Mouse (Mus musculus) C2C12 (cell line): Measurements from ENCODE around the gene Hdlbp. TPM values are rescaled to one million over a fixed set of nuclear protein-coding genes. Genes with fewer than 3 reads are reported as not detected.

ENCODE experiments used
- H3K27me3 ChIP-seq: one replicate; pipeline ENCODE4 v1.6.1; 2011; ENCODE audit not compliant: control insufficient read depth, insufficient read depth, insufficient read length
- H3K36me3 ChIP-seq: one replicate; pipeline ENCODE4 v1.6.1; 2011; ENCODE audit not compliant: control insufficient read depth, insufficient read depth
- H3K4me3 ChIP-seq: one replicate; pipeline ENCODE4 v1.5.1; 2011; ENCODE audit warnings: mild to moderate bottlenecking, control low read depth; ENCODE audit not compliant: poor library complexity, insufficient read depth, severe bottlenecking
- H3K79me2 ChIP-seq: one replicate; pipeline ENCODE4 v1.6.1; 2011; ENCODE audit not compliant: control insufficient read depth, insufficient read depth
- H3K79me3 ChIP-seq: one replicate; pipeline ENCODE4 v1.6.1; 2011; ENCODE audit warnings: low read depth, control low read depth
- H3ac ChIP-seq: one replicate; pipeline ENCODE3; 2011; ENCODE audit warnings: low read depth; ENCODE audit not compliant: control insufficient read depth, insufficient read length
- CEBPB ChIP-seq: IDR thresholded peaks from one replicate; pipeline ENCODE4 v1.6.1; 2011; ENCODE audit warnings: low read depth, mild to moderate bottlenecking, control low read depth, moderate library complexity
- CTCF ChIP-seq: IDR thresholded peaks from one replicate; pipeline ENCODE4 v1.5.1; 2011; ENCODE audit not compliant: control insufficient read depth, insufficient read depth, insufficient read length
- FOSL1 ChIP-seq: IDR thresholded peaks from one replicate; pipeline ENCODE4 v1.8.0; 2011; ENCODE audit warnings: mild to moderate bottlenecking, low read length; ENCODE audit not compliant: poor library complexity, insufficient read depth, severe bottlenecking
- MAX ChIP-seq: IDR thresholded peaks from one replicate; pipeline ENCODE4 v1.6.1; 2011; ENCODE audit warnings: mild to moderate bottlenecking, control low read depth
- MYOD1 ChIP-seq: IDR thresholded peaks from one replicate; pipeline ENCODE4 v1.6.1; 2011; ENCODE audit warnings: low read depth; ENCODE audit not compliant: control insufficient read depth, insufficient read length
- MYOG ChIP-seq: IDR thresholded peaks from one replicate; pipeline ENCODE4 v1.6.1; 2011; ENCODE audit not compliant: control insufficient read depth, insufficient read length; ENCODE audit errors: extremely low read depth
- USF1 ChIP-seq: IDR thresholded peaks from one replicate; pipeline ENCODE4 v1.6.1; 2011; ENCODE audit warnings: low read depth, mild to moderate bottlenecking, control low read depth, moderate library complexity
- polyA plus RNA-seq: library from polyadenylated mRNA; unstranded; fragments of >200 nt; fragmentation: generic; extraction: Trizol; gene quantifications from one replicate; pipeline ENCODE4 v1.2.1, GENCODE M21; 2012; ENCODE audit warnings: missing spikeins

Hdlbp gene
- polyA plus RNA-seq, 1 experiment, result 134 TPM

DNA sequence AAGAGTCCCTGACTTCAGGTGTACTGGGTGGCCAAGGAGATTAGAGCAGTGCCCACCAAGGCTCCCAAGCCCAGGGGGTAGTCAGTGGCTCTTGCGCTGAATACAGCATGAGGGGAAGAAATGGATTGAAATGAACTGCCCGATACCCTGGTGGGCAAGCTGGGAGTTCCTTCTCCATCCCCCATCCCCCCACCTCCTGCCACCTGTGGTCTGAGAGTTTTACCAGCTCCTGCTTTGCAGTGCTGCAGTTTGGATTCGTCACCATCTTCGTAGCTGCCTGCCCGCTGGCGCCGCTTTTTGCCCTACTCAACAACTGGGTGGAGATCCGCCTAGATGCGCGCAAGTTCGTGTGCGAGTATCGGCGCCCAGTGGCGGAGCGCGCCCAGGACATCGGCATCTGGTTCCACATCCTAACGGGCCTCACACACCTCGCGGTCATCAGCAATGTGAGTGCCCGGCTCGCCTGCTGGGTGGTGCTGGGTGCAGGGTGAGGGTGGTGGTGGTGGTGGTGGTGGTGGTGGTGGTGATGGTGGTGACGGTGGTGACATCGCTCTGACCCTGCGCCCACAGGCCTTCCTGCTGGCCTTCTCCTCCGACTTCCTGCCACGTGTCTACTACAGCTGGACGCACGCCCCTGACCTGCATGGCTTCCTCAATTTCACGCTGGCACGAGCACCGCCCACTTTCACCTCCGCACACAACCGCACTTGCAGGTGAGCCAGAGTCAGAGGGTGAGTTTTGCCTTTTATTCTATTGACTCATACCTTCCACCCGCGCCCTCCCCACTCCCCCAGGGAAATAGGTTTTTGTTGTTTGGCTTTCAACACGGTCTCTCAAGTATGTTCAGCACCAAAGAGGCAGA is 77.2 kb downstream of the Hdlbp start:
- Histone ChIP-seq H3K79me3 (no peaks in the 10 kb centered on the region), H3K36me3 (peaks cover 14% of the 10 kb centered on the region), H3K27me3 (peaks cover 18% of the 10 kb centered on the region), H3ac (no peak overlapping the region), H3K79me2 (no peaks in the 10 kb centered on the region), H3K4me3 (no peak overlapping the region)
- TF ChIP-seq USF1 (no peak), MYOG (no peak), CEBPB (no peak), CTCF (no peak), FOSL1 (no peak), MYOD1 (no peak), MAX (no peak)

- no peak overlapping the region for H3ac ChIP-seq
Measured at GRCm38 (mm10) chr1:93388906-93389305, 89.7 kb downstream of the Hdlbp start.

GRCm38 (mm10) chr1:93387198-93387597 is 91.4 kb downstream of the Hdlbp start:
- no peaks in the 10 kb centered on the region for H3K36me3 ChIP-seq
- peaks cover 20% of the 10 kb centered on the region for H3K27me3 ChIP-seq
- no peak overlapping the region for H3ac ChIP-seq
- TF ChIP-seq MYOG (no peak), FOSL1 (no peak), CEBPB (no peak), MYOD1 (no peak), CTCF (no peak), USF1 (no peak), MAX (no peak)
- no peak overlapping the region for H3K4me3 ChIP-seq
- H3K79me3 ChIP-seq, result no peaks in the 10 kb centered on the region
- no peaks in the 10 kb centered on the region for H3K79me2 ChIP-seq

More at GRCm38 (mm10) chr1:93388906-93389305, 89.7 kb downstream of the Hdlbp start:
- TF ChIP-seq FOSL1, result no peak
- TF ChIP-seq MAX, result no peak
- no peak for TF ChIP-seq CTCF
- TF ChIP-seq MYOG, result no peak
- TF ChIP-seq MYOD1, result no peak
- no peak for TF ChIP-seq USF1
- no peak for TF ChIP-seq CEBPB
- H3K4me3 ChIP-seq, result no peak overlapping the region
- no peaks in the 10 kb centered on the region for H3K79me2 ChIP-seq
- H3K36me3 ChIP-seq, result no peaks in the 10 kb centered on the region
- peaks cover 23% of the 10 kb centered on the region for H3K27me3 ChIP-seq
- H3K79me3 ChIP-seq, result no peaks in the 10 kb centered on the region

DNA sequence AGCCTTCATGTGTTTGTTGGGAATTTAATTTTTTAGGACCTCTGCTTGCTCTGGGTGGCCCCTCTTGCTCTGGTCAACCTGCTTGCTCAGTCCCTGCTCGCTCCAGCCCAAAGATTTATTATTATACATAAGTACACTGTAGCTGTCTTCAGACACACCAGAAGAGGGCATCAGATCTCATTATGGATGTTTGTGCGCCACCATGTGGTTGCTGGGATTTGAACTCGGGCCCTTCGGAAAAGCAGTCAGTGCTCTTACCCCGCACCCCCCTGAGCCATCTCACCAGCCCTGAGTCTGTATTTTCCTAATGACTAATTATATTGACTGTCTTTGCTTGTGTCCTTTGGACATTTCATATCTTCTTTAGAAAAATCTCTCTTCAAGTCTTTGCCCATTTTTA is 99.5 kb downstream of the Hdlbp start:
- Histone ChIP-seq H3K79me2 (no peaks in the 10 kb centered on the region), H3K4me3 (no peak overlapping the region), H3K79me3 (no peaks in the 10 kb centered on the region), H3K27me3 (peaks cover 11% of the 10 kb centered on the region), H3K36me3 (no peaks in the 10 kb centered on the region), H3ac (no peak overlapping the region)
- TF ChIP-seq CTCF (no peak), CEBPB (no peak), MAX (no peak), FOSL1 (no peak), MYOD1 (no peak), USF1 (no peak), MYOG (no peak)

DNA sequence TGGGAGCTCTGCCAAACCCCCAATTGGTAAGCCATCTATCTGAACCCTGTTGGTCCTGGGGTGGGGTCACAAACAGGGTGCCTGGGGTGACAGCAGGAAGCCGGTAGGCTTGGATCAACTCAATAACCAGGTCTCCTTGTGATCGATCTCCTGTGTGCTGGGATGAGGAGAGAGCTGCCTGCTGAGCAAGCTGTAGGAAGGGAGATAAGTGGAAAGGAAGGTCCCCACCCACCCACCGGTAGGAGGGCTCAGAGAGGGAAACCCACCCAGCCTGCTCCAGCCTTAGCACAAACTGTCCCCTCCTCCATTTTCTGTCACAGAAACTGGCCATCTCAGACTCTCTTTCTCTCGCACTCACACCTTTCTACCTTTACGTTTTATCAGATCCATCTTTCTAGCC is 101.3 kb downstream of the Hdlbp start:
- Histone ChIP-seq H3K4me3 (no peak overlapping the region), H3K27me3 (peaks cover 9% of the 10 kb centered on the region), H3K36me3 (no peaks in the 10 kb centered on the region), H3K79me3 (no peaks in the 10 kb centered on the region), H3ac (no peak overlapping the region), H3K79me2 (no peaks in the 10 kb centered on the region)
- TF ChIP-seq FOSL1 (no peak), USF1 (no peak), MYOD1 (no peak), CTCF (no peak), CEBPB (no peak), MAX (no peak), MYOG (no peak)

GRCm38 (mm10) chr1:93373665-93374064 is 105.0 kb downstream of the Hdlbp start, which contains the start of gene Ano7:
Gene Ano7 (plus strand): TSS chr1:93373930.
- TF ChIP-seq MAX (no peak), MYOD1 (no peak), FOSL1 (no peak), USF1 (no peak), CEBPB (no peak), MYOG (no peak), CTCF (no peak)
- Histone ChIP-seq H3K79me3 (no peaks in the 10 kb centered on the region), H3K4me3 (no peak within 1 kb of the TSS), H3K27me3 (peaks cover 9% of the 10 kb centered on the region), H3K79me2 (no peaks in the 10 kb centered on the region), H3K36me3 (no peaks in the 10 kb centered on the region), H3ac (no peak within 1 kb of the TSS)
